Comparison of ENCODE assay signal across 15 mouse cellular contexts in genomic region chr8:22382824-22383595, GRCm38 (mm10). TPM values are rescaled to one million over a fixed set of nuclear protein-coding genes. Genes with fewer than 3 reads are reported as not detected.
DNase-seq lines count a peak whose midpoint lies in the region; ATAC-seq and TF ChIP-seq lines count a peak whose summit lies in the region.
"Had no signal": no experiment of that assay in that cellular context is flagged by ENCODE, and none has a peak within 500 bp of the region (broad histone marks: within the 10 kb centered on the region; RNA-seq: fewer than 3 reads in every experiment).

No protein-coding gene starts in this region.

- no peak overlapping the region for H3K9ac ChIP-seq in heart, embryonic 16.5 days (ENCODE audit: low read length)
- H3K9ac ChIP-seq in lung, postnatal 0 days (replicated peaks; ENCODE audit: low read depth) = no peak overlapping the region
- no peak overlapping the region for H3K9ac ChIP-seq in midbrain, embryonic 15.5 days
- H3K9ac ChIP-seq: hindbrain, embryonic 14.5 days; limb, embryonic 12.5 days; midbrain, embryonic 12.5 days; neural tube, embryonic 12.5 days had no signal

- WGBS in heart, embryonic 16.5 days = 71% methylated on average over 19 of the region's 19 CpGs
- WGBS in lung, postnatal 0 days = 86% methylated on average over 19 of the region's 19 CpGs
- WGBS in midbrain, embryonic 15.5 days = 84% methylated on average over 19 of the region's 19 CpGs

- H3K27me3 ChIP-seq in heart, embryonic 16.5 days (ENCODE audit: control insufficient read depth, insufficient read depth, low read length) = no peaks in the 10 kb centered on the region
- no peaks in the 10 kb centered on the region for H3K27me3 ChIP-seq in lung, postnatal 0 days (replicated peaks; ENCODE audit: insufficient read depth, low read length)
- H3K27me3 ChIP-seq in midbrain, embryonic 15.5 days (replicated peaks) = no peaks in the 10 kb centered on the region
- H3K27me3 ChIP-seq: limb, embryonic 12.5 days; midbrain, embryonic 12.5 days; neural tube, embryonic 12.5 days had no signal

- peak; percentile 27; the same call in 1 of the 2 replicates for TF ChIP-seq CTCF in lung, postnatal 0 days (IDR thresholded peaks at IDR 0.05)

- H3K36me3 ChIP-seq in heart, embryonic 16.5 days (ENCODE audit: control insufficient read depth, insufficient read depth) = peaks cover 10% of the 10 kb centered on the region
- no peaks in the 10 kb centered on the region for H3K36me3 ChIP-seq in lung, postnatal 0 days (ENCODE audit: insufficient read depth, low read length)
- no peaks in the 10 kb centered on the region for H3K36me3 ChIP-seq in midbrain, embryonic 15.5 days (replicated peaks)

- H3K4me3 ChIP-seq in heart, embryonic 16.5 days (ENCODE audit: low read length) = no peak overlapping the region
- no peak overlapping the region for H3K4me3 ChIP-seq in lung, postnatal 0 days (ENCODE audit: low read depth, low read length)
- no peak overlapping the region for H3K4me3 ChIP-seq in midbrain, embryonic 15.5 days
- H3K4me3 ChIP-seq: limb, embryonic 12.5 days; midbrain, embryonic 12.5 days; neural tube, embryonic 12.5 days had no signal

- no peaks in the 10 kb centered on the region for H3K4me1 ChIP-seq in heart, embryonic 16.5 days (ENCODE audit: control insufficient read depth, insufficient read depth, low read length)
- no peaks in the 10 kb centered on the region for H3K4me1 ChIP-seq in lung, postnatal 0 days (ENCODE audit: insufficient read depth, low read depth, low read length)
- no peaks in the 10 kb centered on the region for H3K4me1 ChIP-seq in midbrain, embryonic 15.5 days
- H3K4me1 ChIP-seq: limb, embryonic 12.5 days; midbrain, embryonic 12.5 days; neural tube, embryonic 12.5 days had no signal

- no peak for ATAC-seq in heart, embryonic 16.5 days (replicated peaks; ENCODE audit: extremely low read depth, insufficient read depth, low FRiP score)
- ATAC-seq in lung, postnatal 0 days = no peak
- ATAC-seq in megakaryocyte progenitor cell, adult 5-6 weeks (replicated peaks; ENCODE audit: poor library complexity) = 0 out of 2 replicates have a peak, but pooled peaks have one; percentile 46
- ATAC-seq in midbrain, embryonic 15.5 days (replicated peaks) = no peak

- DNase-seq in heart, adult 8-10 months (ENCODE audit: low spot score) = no peak
- no peak for DNase-seq in lung, postnatal 0 days (ENCODE audit: low spot score)
- DNase-seq in lung, adult 18-20 months = no peak
- peak; percentile 15 for DNase-seq in NIH3T3 (ENCODE audit: low read depth)
- DNase-seq: adrenal gland, adult 8-10 months; cerebellum, postnatal 10 days; kidney, postnatal 25 days; layer of hippocampus, postnatal 36 days had no signal

- TF ChIP-seq EP300 in lung, postnatal 0 days (IDR thresholded peaks at IDR 0.05) = no peak

- 0 out of 2 replicates have a peak overlapping the region, but pooled peaks have one; percentile 2 for H3K4me2 ChIP-seq in heart, embryonic 16.5 days (ENCODE audit: low read depth, low read length)
- H3K4me2 ChIP-seq in lung, postnatal 0 days (replicated peaks; ENCODE audit: low read depth, low read length) = no peak overlapping the region
- no peak overlapping the region for H3K4me2 ChIP-seq in midbrain, embryonic 15.5 days
- H3K4me2 ChIP-seq: hindbrain, embryonic 14.5 days; limb, embryonic 12.5 days; midbrain, embryonic 12.5 days; neural tube, embryonic 12.5 days had no signal

- no peak overlapping the region for H3K27ac ChIP-seq in heart, embryonic 16.5 days (ENCODE audit: low read length)
- H3K27ac ChIP-seq in lung, postnatal 0 days (ENCODE audit: low read length) = no peak overlapping the region
- H3K27ac ChIP-seq in midbrain, embryonic 15.5 days = no peak overlapping the region
- H3K27ac ChIP-seq: hindbrain, embryonic 14.5 days; limb, embryonic 12.5 days; midbrain, embryonic 12.5 days; neural tube, embryonic 12.5 days had no signal

- H3K9me3 ChIP-seq in heart, embryonic 16.5 days (replicated peaks; ENCODE audit: control insufficient read depth, low read length) = no peaks in the 10 kb centered on the region
- no peaks in the 10 kb centered on the region for H3K9me3 ChIP-seq in lung, postnatal 0 days (ENCODE audit: low read length)
- no peaks in the 10 kb centered on the region for H3K9me3 ChIP-seq in midbrain, embryonic 15.5 days
- H3K9me3 ChIP-seq: limb, embryonic 12.5 days; midbrain, embryonic 12.5 days; neural tube, embryonic 12.5 days had no signal

RNA-seq across cellular contexts. Expression of gene Slc25a15, which starts 15.4 kb away (rescaled TPM):
- polyA plus RNA-seq in heart, embryonic 16.5 days (2015; fragmentation: Nextera tagmentation; extraction: Ambion mirVana) = 12.0 and 13.2 TPM in 2 replicates
- total RNA-seq in heart, adult 8-10 months (2022) = 10 to 100 TPM; 11.7 to 13.1 (median 12.4) TPM
- 7.4 TPM in 2 replicates for polyA plus RNA-seq in lung, postnatal 0 days (2015; fragmentation: Nextera tagmentation; extraction: Ambion mirVana)
- 9.4 and 10.0 TPM in 2 replicates for total RNA-seq in megakaryocyte progenitor cell, adult 5-6 weeks (2015)
- 11.9 and 13.2 TPM in 2 replicates for total RNA-seq in megakaryocyte progenitor cell, adult 5-6 weeks (2017)
- 7.1 and 7.3 TPM in 2 replicates for polyA plus RNA-seq in midbrain, embryonic 15.5 days (2015; fragmentation: Nextera tagmentation; extraction: Ambion mirVana)

RNA-seq across cellular contexts. Expression of gene Mrps31, which starts 28.2 kb away (rescaled TPM):
- 49.7 and 55.2 TPM in 2 replicates for polyA plus RNA-seq in heart, embryonic 16.5 days (2015; fragmentation: Nextera tagmentation; extraction: Ambion mirVana)
- 10 to 100 TPM; 53.1 to 67.7 (median 55.5) TPM for total RNA-seq in heart, adult 8-10 months (2022)
- polyA plus RNA-seq in lung, postnatal 0 days (2015; fragmentation: Nextera tagmentation; extraction: Ambion mirVana) = 25.0 and 25.9 TPM in 2 replicates
- total RNA-seq in megakaryocyte progenitor cell, adult 5-6 weeks (2015) = 22.8 and 26.3 TPM in 2 replicates
- 30.0 and 34.7 TPM in 2 replicates for total RNA-seq in megakaryocyte progenitor cell, adult 5-6 weeks (2017)
- 31.6 TPM in 2 replicates for polyA plus RNA-seq in midbrain, embryonic 15.5 days (2015; fragmentation: Nextera tagmentation; extraction: Ambion mirVana)
